Mouse (Mus musculus) cerebellum, adult 11 months (tissue): ENCODE data around the gene Mgat5b.

Experiments
- DNase-seq: peaks from one replicate; pipeline ENCODE4 v3.0.0; 2022

Mgat5b gene

GRCm38 (mm10) chr11:116919186-116920020 lies 740 bp downstream of the Mgat5b start:
- no peak for DNase-seq

GRCm38 (mm10) chr11:116920746-116921145 lies 2.1 kb downstream of the Mgat5b start:
- DNase-seq = no peak

GRCm38 (mm10) chr11:116922058-116922457 lies 3.4 kb downstream of the Mgat5b start:
- no peak for DNase-seq

- no peak for DNase-seq
Observed at GRCm38 (mm10) chr11:116928031-116928430, 9.4 kb downstream of the Mgat5b start.

- DNase-seq = no peak
Observed at GRCm38 (mm10) chr11:116934862-116935261, 16.2 kb downstream of the Mgat5b start.

GRCm38 (mm10) chr11:116935354-116935753 lies 16.7 kb downstream of the Mgat5b start:
- no peak for DNase-seq

GRCm38 (mm10) chr11:116935917-116936316 lies 17.3 kb downstream of the Mgat5b start:
- no peak for DNase-seq

- DNase-seq = no peak
Observed at GRCm38 (mm10) chr11:116937141-116937540, 18.5 kb downstream of the Mgat5b start.

- no peak for DNase-seq
Observed at GRCm38 (mm10) chr11:116940088-116940855, 21.6 kb downstream of the Mgat5b start.

GRCm38 (mm10) chr11:116944346-116944745 lies 25.7 kb downstream of the Mgat5b start:
- DNase-seq = no peak

- DNase-seq = no peak
Observed at GRCm38 (mm10) chr11:116949832-116950231, 31.2 kb downstream of the Mgat5b start.

GRCm38 (mm10) chr11:116951429-116951828 lies 32.8 kb downstream of the Mgat5b start:
- no peak for DNase-seq

- DNase-seq = no peak
Observed at GRCm38 (mm10) chr11:116954231-116955118, 35.8 kb downstream of the Mgat5b start.

GRCm38 (mm10) chr11:116958601-116959000 lies 39.9 kb downstream of the Mgat5b start:
- no peak for DNase-seq

- DNase-seq = no peak
Observed at GRCm38 (mm10) chr11:116965061-116965460, 46.4 kb downstream of the Mgat5b start.

GRCm38 (mm10) chr11:116965961-116966360 lies 47.3 kb downstream of the Mgat5b start:
- DNase-seq = no peak

- no peak for DNase-seq
Observed at GRCm38 (mm10) chr11:116968586-116968985, 49.9 kb downstream of the Mgat5b start.

GRCm38 (mm10) chr11:116969498-116969897 lies 50.8 kb downstream of the Mgat5b start:
- no peak for DNase-seq

GRCm38 (mm10) chr11:116970847-116971246 lies 52.2 kb downstream of the Mgat5b start:
- no peak for DNase-seq

- DNase-seq = no peak
Observed at GRCm38 (mm10) chr11:116972828-116973227, 54.2 kb downstream of the Mgat5b start.

GRCm38 (mm10) chr11:116973508-116973907 lies 54.8 kb downstream of the Mgat5b start:
- DNase-seq = no peak

- DNase-seq = no peak
Observed at GRCm38 (mm10) chr11:116974341-116974740, 55.7 kb downstream of the Mgat5b start.

GRCm38 (mm10) chr11:116980313-116980712 lies 61.6 kb downstream of the Mgat5b start:
- DNase-seq = no peak
